Mouse (Mus musculus): ENCODE data around the gene Gfral. TPM values are rescaled to one million over a fixed set of nuclear protein-coding genes. Genes with fewer than 3 reads are reported as not detected.
A peak's percentile ranks its signal among the peaks of the same experiment; 100 is the strongest.

The Gfral gene
- total RNA-seq (2022): not detected

- no peak for DNase-seq
Measured at GRCm38 (mm10) chr9:76213557-76213956, at the start of gene Gfral. Gene Gfral, minus strand, starts transcription at chr9:76213657.

GRCm38 (mm10) chr9:76257731-76258130 is 44.3 kb upstream of the Gfral start:
- no peak for DNase-seq

GRCm38 (mm10) chr9:76252544-76252943 is 39.1 kb upstream of the Gfral start:
- DNase-seq: no peak

- no peak for DNase-seq
Measured at GRCm38 (mm10) chr9:76252109-76252508, 38.7 kb upstream of the Gfral start.

GRCm38 (mm10) chr9:76242322-76242721 is 28.9 kb upstream of the Gfral start:
- DNase-seq: no peak

GRCm38 (mm10) chr9:76237946-76238345 is 24.5 kb upstream of the Gfral start:
- no peak for DNase-seq

- DNase-seq: peak; percentile 17
Measured at GRCm38 (mm10) chr9:76237243-76237642, 23.8 kb upstream of the Gfral start.

GRCm38 (mm10) chr9:76236626-76237025 is 23.2 kb upstream of the Gfral start:
- DNase-seq: peak; percentile 27

- no peak for DNase-seq
Measured at GRCm38 (mm10) chr9:76235945-76236503, 22.6 kb upstream of the Gfral start.

GRCm38 (mm10) chr9:76234899-76235298 is 21.4 kb upstream of the Gfral start:
- no peak for DNase-seq

- no peak for DNase-seq
Measured at GRCm38 (mm10) chr9:76230400-76230799, 16.9 kb upstream of the Gfral start.

- DNase-seq: peak; percentile 12
Measured at GRCm38 (mm10) chr9:76217178-76217975, 3.9 kb upstream of the Gfral start.

GRCm38 (mm10) chr9:76214678-76215077 is 1.2 kb upstream of the Gfral start:
- DNase-seq: no peak

- no peak for DNase-seq
Measured at GRCm38 (mm10) chr9:76196917-76197316, 16.5 kb downstream of the Gfral start.

GRCm38 (mm10) chr9:76179221-76179620 is 34.2 kb downstream of the Gfral start:
- DNase-seq: no peak

- DNase-seq: no peak
Measured at GRCm38 (mm10) chr9:76172686-76173295, 40.7 kb downstream of the Gfral start.

- DNase-seq: no peak
Measured at GRCm38 (mm10) chr9:76168355-76168754, 45.1 kb downstream of the Gfral start.

GRCm38 (mm10) chr9:76162446-76162845 is 51.0 kb downstream of the Gfral start:
- no peak for DNase-seq

- no peak for DNase-seq
Measured at GRCm38 (mm10) chr9:76145593-76145992, 67.9 kb downstream of the Gfral start.

- DNase-seq: no peak
Measured at GRCm38 (mm10) chr9:76138378-76139109, 74.9 kb downstream of the Gfral start.

GRCm38 (mm10) chr9:76134042-76134441 is 79.4 kb downstream of the Gfral start:
- DNase-seq: no peak

- no peak for DNase-seq
Measured at GRCm38 (mm10) chr9:76129353-76129752, 84.1 kb downstream of the Gfral start.

GRCm38 (mm10) chr9:76124249-76124648 is 89.2 kb downstream of the Gfral start:
- no peak for DNase-seq
